Mouse (Mus musculus) MEL (cell line): ENCODE data around the gene Hoxb5. TPM values are rescaled to one million over a fixed set of nuclear protein-coding genes. Genes with fewer than 3 reads are reported as not detected.

Source experiments
- DNase-seq: peaks from one replicate; pipeline ENCODE4 v3.0.0; 2011; ENCODE audit warnings: low read depth, low spot score
- H3K27ac ChIP-seq: 2 replicates; pipeline ENCODE4 v1.5.1; 2012; ENCODE audit warnings: low read depth, mild to moderate bottlenecking, control low read depth, low read length, moderate library complexity; ENCODE audit not compliant: control insufficient read depth
- H3K27me3 ChIP-seq, 2 experiments: fragments of 150-350 bp in 1 of 2; sonication (generic) in 1 of 2; 2 replicates each; pipeline ENCODE4 v1.6.1; 2012; ENCODE audit warnings: low read length in 2 of 2, mild to moderate bottlenecking in 2 of 2, improper control_type of control experiment in 1 of 2, moderate library complexity in 1 of 2; ENCODE audit not compliant: insufficient read depth in 2 of 2, control insufficient read depth in 1 of 2
- H3K36me3 ChIP-seq, 2 experiments: 2 replicates each; pipeline ENCODE4 v1.6.1; 2012 to 2014; ENCODE audit warnings: low read length in 2 of 2, improper control_type of control experiment in 1 of 2, inconsistent platforms in 1 of 2, mild to moderate bottlenecking in 1 of 2; ENCODE audit not compliant: insufficient read depth in 2 of 2, control insufficient read depth in 1 of 2
- H3K4me1 ChIP-seq, 2 experiments: fragments of 150-350 bp in 1 of 2; sonication (generic) in 1 of 2; 2 replicates each; pipeline ENCODE4 v1.6.1; 2012; ENCODE audit warnings: low read length in 2 of 2, improper control_type of control experiment in 1 of 2, mild to moderate bottlenecking in 1 of 2; ENCODE audit not compliant: insufficient read depth in 2 of 2, control insufficient read depth in 1 of 2
- H3K4me3 ChIP-seq, 2 experiments: fragments of 150-350 bp in 1 of 2; sonication (generic) in 1 of 2; 2 replicates each; pipeline ENCODE4 v1.5.1; 2012; ENCODE audit warnings: low read depth in 2 of 2, low read length in 2 of 2, mild to moderate bottlenecking in 2 of 2, moderate library complexity in 2 of 2, control low read depth in 1 of 2, improper control_type of control experiment in 1 of 2; ENCODE audit not compliant: control insufficient read depth in 1 of 2, insufficient read depth in 1 of 2
- H3K79me2 ChIP-seq: 2 replicates; pipeline ENCODE4 v1.6.1; 2012; ENCODE audit warnings: mild to moderate bottlenecking, low read length, moderate library complexity; ENCODE audit not compliant: control insufficient read depth, poor library complexity, insufficient read depth
- H3K9ac ChIP-seq: 2 replicates; pipeline ENCODE4 v1.6.1; 2012; ENCODE audit warnings: low read depth, mild to moderate bottlenecking, control low read depth, low read length, moderate library complexity; ENCODE audit not compliant: control insufficient read depth, poor library complexity, severe bottlenecking
- H3K9me3 ChIP-seq: fragments of 150-350 bp; sonication (generic); replicated peaks from 2 replicates; pipeline ENCODE4 v1.6.1; 2012; ENCODE audit warnings: mild to moderate bottlenecking, low read length, improper control_type of control experiment, moderate library complexity; ENCODE audit not compliant: insufficient read depth
- CHD1 ChIP-seq: IDR thresholded peaks from 2 replicates; pipeline ENCODE4 v1.6.1; 2012; ENCODE audit warnings: low read depth, mild to moderate bottlenecking, inconsistent platforms, low read length, improper control_type of control experiment
- CHD2 ChIP-seq: IDR thresholded peaks from 2 replicates; pipeline ENCODE4 v1.6.1; 2011; ENCODE audit warnings: low read length, improper control_type of control experiment
- EP300 ChIP-seq, 2 experiments: IDR thresholded peaks; 2 replicates each; pipeline ENCODE4 v1.6.1; 2011; ENCODE audit warnings: improper control_type of control experiment in 2 of 2, low read length in 2 of 2, low read depth in 1 of 2, mild to moderate bottlenecking in 1 of 2
- ETS1 ChIP-seq: IDR thresholded peaks from 2 replicates; pipeline ENCODE4 v1.6.1; 2012; ENCODE audit warnings: low read depth, mild to moderate bottlenecking, inconsistent platforms, low read length, improper control_type of control experiment, moderate library complexity
- GATA1 ChIP-seq: IDR thresholded peaks from 2 replicates; pipeline ENCODE4 v1.6.1; 2011; ENCODE audit warnings: low read depth, low read length, improper control_type of control experiment
- JUND ChIP-seq: IDR thresholded peaks from 2 replicates; pipeline ENCODE4 v1.6.1; 2011; ENCODE audit warnings: low read depth, mild to moderate bottlenecking, improper control_type of control experiment, low read length
- MEF2A ChIP-seq: IDR thresholded peaks from 2 replicates; pipeline ENCODE4 v1.6.1; 2014; ENCODE audit warnings: low read depth, mild to moderate bottlenecking, inconsistent platforms, low read length, improper control_type of control experiment; ENCODE audit not compliant: poor library complexity, insufficient replicate concordance, severe bottlenecking; ENCODE audit errors: extremely low read depth
- MXI1 ChIP-seq: IDR thresholded peaks from 2 replicates; pipeline ENCODE4 v1.6.1; 2011; ENCODE audit warnings: mild to moderate bottlenecking, low read depth, low read length, improper control_type of control experiment
- NELFE ChIP-seq: IDR thresholded peaks from 2 replicates; pipeline ENCODE4 v1.6.1; 2011; ENCODE audit warnings: low read depth, low read length, improper control_type of control experiment
- NRF1 ChIP-seq: IDR thresholded peaks from 2 replicates; pipeline ENCODE4 v1.6.1; 2014; ENCODE audit warnings: low read depth, mild to moderate bottlenecking, inconsistent platforms, low read length, improper control_type of control experiment, moderate library complexity; ENCODE audit not compliant: poor library complexity, insufficient read depth, severe bottlenecking
- POLR2A ChIP-seq, 2 experiments: IDR thresholded peaks; 2 replicates each; pipeline ENCODE4 v1.6.1; 2011 to 2012; ENCODE audit warnings: low read length in 2 of 2, mild to moderate bottlenecking in 2 of 2, control low read depth in 1 of 2, improper control_type of control experiment in 1 of 2, low read depth in 1 of 2, moderate library complexity in 1 of 2; ENCODE audit not compliant: control insufficient read depth in 1 of 2, insufficient read depth in 1 of 2, poor library complexity in 1 of 2
- POLR2AphosphoS5 ChIP-seq: IDR thresholded peaks from 2 replicates; pipeline ENCODE4 v1.6.1; 2012; ENCODE audit warnings: low read depth, borderline replicate concordance, mild to moderate bottlenecking, inconsistent platforms, low read length, moderate library complexity, mixed read lengths
- RCOR1 ChIP-seq: IDR thresholded peaks from 2 replicates; pipeline ENCODE4 v1.6.1; 2012; ENCODE audit warnings: low read depth, mild to moderate bottlenecking, inconsistent platforms, low read length, improper control_type of control experiment
- TCF12 ChIP-seq: IDR thresholded peaks from 2 replicates; pipeline ENCODE4 v1.6.1; 2014; ENCODE audit warnings: low read depth, mild to moderate bottlenecking, inconsistent platforms, low read length, improper control_type of control experiment, moderate library complexity
- USF1 ChIP-seq: IDR thresholded peaks from 2 replicates; pipeline ENCODE4 v1.6.1; 2014; ENCODE audit warnings: low read depth, mild to moderate bottlenecking, inconsistent platforms, low read length, improper control_type of control experiment, moderate library complexity
- USF2 ChIP-seq, 2 experiments: IDR thresholded peaks; 2 replicates each; pipeline ENCODE4 v1.6.1; 2011 to 2012; ENCODE audit warnings: improper control_type of control experiment in 2 of 2, low read length in 2 of 2, borderline replicate concordance in 1 of 2, inconsistent platforms in 1 of 2, low read depth in 1 of 2, mild to moderate bottlenecking in 1 of 2; ENCODE audit not compliant: insufficient read depth in 1 of 2
- ZMIZ1 ChIP-seq: IDR thresholded peaks from 2 replicates; pipeline ENCODE4 v1.6.1; 2012; ENCODE audit warnings: low read depth, mild to moderate bottlenecking, inconsistent platforms, low read length, improper control_type of control experiment, moderate library complexity
- ZNF384 ChIP-seq: IDR thresholded peaks from 2 replicates; pipeline ENCODE4 v1.6.1; 2012; ENCODE audit warnings: low read depth, mild to moderate bottlenecking, inconsistent platforms, low read length, improper control_type of control experiment
- polyA plus RNA-seq, 2 experiments: library from polyadenylated mRNA; stranded (reverse) in 1 of 2; unstranded in 1 of 2; fragments of >175 nt in 1 of 2; fragments of >200 nt in 1 of 2; gene quantifications; 2 replicates each; pipeline versions ENCODE4 v1.2.1 to v1.2.4; 2012; ENCODE audit warnings: low replicate concordance in 2 of 2, low read depth in 1 of 2; ENCODE audit not compliant: insufficient read length in 2 of 2, insufficient read depth in 1 of 2, missing spikeins in 1 of 2
- total RNA-seq: library from RNA; depleted of rRNA; stranded (reverse); fragments of 300-350 nt; gene quantifications from 2 replicates; pipeline ENCODE4 v1.2.3, GENCODE M21; 2012

Hoxb5 gene
- total and polyA plus RNA-seq, 3 experiments = not detected

- Histone ChIP-seq H3K36me3 (no peaks in the 10 kb centered on the region), H3K27ac (no peak within 1 kb of the TSS), H3K9me3 (no peaks in the 10 kb centered on the region), H3K4me1 (no peaks in the 10 kb centered on the region), H3K79me2 (no peaks in the 10 kb centered on the region), H3K27me3 (peaks cover 5 to 7% of the 10 kb centered on the region in 2 experiments; a peak in 3 of 4 replicates), H3K4me3 (no peak within 1 kb of the TSS), H3K9ac (no peak within 1 kb of the TSS)
- no peak for TF ChIP-seq ETS1
- no peak for TF ChIP-seq ZNF384
- TF ChIP-seq RCOR1 = no peak
- TF ChIP-seq ZMIZ1 = no peak
- no peak for TF ChIP-seq POLR2A (IDR thresholded peaks at IDR 0.05; ENCODE audit: control insufficient read depth in 1 of 2, insufficient read depth in 1 of 2, low read depth in 1 of 2, low read length in 2 of 2, poor library complexity in 1 of 2)
- TF ChIP-seq MEF2A = no peak
- TF ChIP-seq TCF12 = no peak
- no peak for TF ChIP-seq MXI1
- no peak for TF ChIP-seq GATA1
- TF ChIP-seq USF1 = no peak
- TF ChIP-seq CHD2 = no peak
- DNase-seq = no peak
Measured at GRCm38 (mm10) chr11:96285771-96286738, 17.1 kb upstream of the Hoxb5 start, which contains the start of gene Hoxb7. Hoxb7 (plus strand) TSS chr11:96286623.

- H3K79me2 ChIP-seq = no peaks in the 10 kb centered on the region
- no peak overlapping the region for H3K4me3 ChIP-seq
- DNase-seq = no peak
- H3K4me1 ChIP-seq = no peaks in the 10 kb centered on the region
- H3K9ac ChIP-seq = no peak overlapping the region
- H3K27me3 ChIP-seq = peaks cover 3 to 6% of the 10 kb centered on the region in 2 experiments; a peak in 2 of 4 replicates
- H3K36me3 ChIP-seq = no peaks in the 10 kb centered on the region
- no peak overlapping the region for H3K27ac ChIP-seq
- no peaks in the 10 kb centered on the region for H3K9me3 ChIP-seq
- no peak for TF ChIP-seq ZMIZ1
- no peak for TF ChIP-seq POLR2A (IDR thresholded peaks at IDR 0.05; ENCODE audit: control insufficient read depth in 1 of 2, insufficient read depth in 1 of 2, low read depth in 1 of 2, low read length in 2 of 2, poor library complexity in 1 of 2)
- TF ChIP-seq NELFE = no peak
- TF ChIP-seq TCF12 = no peak
- TF ChIP-seq GATA1 = no peak
- no peak for TF ChIP-seq ZNF384
- TF ChIP-seq EP300 (IDR thresholded peaks at IDR 0.05; ENCODE audit: low read depth in 1 of 2, low read length in 2 of 2) = no peak
- TF ChIP-seq CHD1 = no peak
- no peak for TF ChIP-seq POLR2AphosphoS5
- no peak for TF ChIP-seq JUND
- no peak for TF ChIP-seq USF2 (IDR thresholded peaks at IDR 0.05; ENCODE audit: borderline replicate concordance in 1 of 2, insufficient read depth in 1 of 2, low read depth in 1 of 2, low read length in 2 of 2)
- no peak for TF ChIP-seq NRF1
Measured at GRCm38 (mm10) chr11:96286739-96287385, 16.3 kb upstream of the Hoxb5 start.
